Mouse (Mus musculus) intestine, embryonic 14.5 days (tissue): ENCODE results near the gene Slc39a11. TPM values are rescaled to one million over a fixed set of nuclear protein-coding genes. Genes with fewer than 3 reads are reported as not detected.
"Not testable (repeated sequence)": the region's sequence is repeated elsewhere in the genome, so short reads cannot be mapped to it uniquely, and the experiment has no call there.

Experiments used
- ATAC-seq: fragments of 200-750 bp; cut with Nextera tagmentation; replicated peaks from 2 replicates; pipeline ENCODE4 v1.8.0; 2017; ENCODE audit warnings: low read depth, moderate number of reproducible peaks, moderate TSS enrichment, moderate library complexity; ENCODE audit not compliant: low FRiP score, low TSS enrichment
- DNase-seq: peaks from one replicate; pipeline ENCODE4 v3.0.0-alpha.2; 2018; ENCODE audit warnings: low spot score
- H3K27ac ChIP-seq: fragments of 300-500 bp; sonication (generic); 2 replicates; pipeline ENCODE4 v1.5.1; 2014; ENCODE audit warnings: low read depth, mild to moderate bottlenecking, control low read depth
- H3K27me3 ChIP-seq: fragments of 300-500 bp; sonication (generic); replicated peaks from 2 replicates; pipeline ENCODE4 v1.6.1; 2014; ENCODE audit warnings: low read length, control low read depth; ENCODE audit not compliant: control insufficient read depth, insufficient read depth
- H3K36me3 ChIP-seq: fragments of 300-500 bp; sonication (generic); 2 replicates; pipeline ENCODE4 v1.6.1; 2014; ENCODE audit warnings: low read length, control low read depth; ENCODE audit not compliant: control insufficient read depth, insufficient read depth
- H3K4me1 ChIP-seq: fragments of 300-500 bp; sonication (generic); replicated peaks from 2 replicates; pipeline ENCODE4 v1.6.1; 2014; ENCODE audit warnings: low read length, control low read depth, mixed read lengths; ENCODE audit not compliant: control insufficient read depth, insufficient read depth
- H3K4me2 ChIP-seq: fragments of 300-500 bp; sonication (generic); 2 replicates; pipeline ENCODE4 v1.6.1; 2014; ENCODE audit warnings: low read length
- H3K4me3 ChIP-seq: fragments of 300-500 bp; sonication (generic); 2 replicates; pipeline ENCODE4 v1.5.1; 2014; ENCODE audit warnings: low read depth, low read length, control low read depth, mixed read lengths
- H3K9ac ChIP-seq: fragments of 300-500 bp; sonication (generic); 2 replicates; pipeline ENCODE4 v1.6.1; 2014; ENCODE audit warnings: mild to moderate bottlenecking, low read length
- H3K9me3 ChIP-seq: fragments of 300-500 bp; sonication (generic); 2 replicates; pipeline ENCODE4 v1.6.1; 2016; ENCODE audit warnings: low read length, control low read depth; ENCODE audit not compliant: control insufficient read depth
- WGBS: fragments of 180-500 bp; shearing (Covaris S2); extraction: QIAGEN DNeasy Blood & Tissue Kit; methylation state at CpG from one replicate; pipeline ENCODE4 v1.1.7; 2014; 5-methylcytosine and 5-hydroxymethylcytosine counted together
- polyA plus RNA-seq: library from polyadenylated mRNA; unstranded; fragments of >200 nt; fragmentation: Nextera tagmentation; extraction: Ambion mirVana; gene quantifications from 2 replicates; pipeline ENCODE4 v1.2.1, GENCODE M21; 2014

Gene Slc39a11
- polyA plus RNA-seq, 1 experiment from 2014 or later, result 24.0 TPM

- no peak overlapping the region for H3K27ac ChIP-seq
- no peak overlapping the region for H3K4me2 ChIP-seq
- no peak for DNase-seq
- peaks cover 7% of the 10 kb centered on the region; the same call in 1 of the 2 replicates for H3K4me1 ChIP-seq
- no peaks in the 10 kb centered on the region for H3K27me3 ChIP-seq
- H3K4me3 ChIP-seq, result no peak overlapping the region
- peaks cover 66% of the 10 kb centered on the region for H3K36me3 ChIP-seq
- no peak overlapping the region for H3K9ac ChIP-seq
- no peak for ATAC-seq
- no peaks in the 10 kb centered on the region for H3K9me3 ChIP-seq
- WGBS, result 87% methylated on average over 2 of the region's 2 CpGs
Observed at GRCm38 (mm10) chr11:113664279-113664678, 14.4 kb upstream of the Slc39a11 start.

GRCm38 (mm10) chr11:113661835-113662351 is 12.0 kb upstream of the Slc39a11 start:
- ATAC-seq (no peak), DNase-seq (no peak)
- Histone ChIP-seq H3K9me3 (no peaks in the 10 kb centered on the region), H3K36me3 (peaks cover 82% of the 10 kb centered on the region), H3K27me3 (no peaks in the 10 kb centered on the region), H3K27ac (no peak overlapping the region), H3K4me2 (no peak overlapping the region), H3K4me3 (no peak overlapping the region), H3K9ac (no peak overlapping the region), H3K4me1 (no peaks in the 10 kb centered on the region; the same call in 1 of the 2 replicates)
- WGBS, result 90% methylated on average over 18 of the region's 18 CpGs

- H3K27me3 ChIP-seq, result no peaks in the 10 kb centered on the region
- 96% methylated on average over 11 of the region's 11 CpGs for WGBS
- H3K9me3 ChIP-seq, result no peaks in the 10 kb centered on the region
- ATAC-seq, result no peak
- no peaks in the 10 kb centered on the region for H3K4me1 ChIP-seq
- H3K36me3 ChIP-seq, result peaks cover 91% of the 10 kb centered on the region
- H3K9ac ChIP-seq, result no peak overlapping the region
- no peak overlapping the region for H3K4me3 ChIP-seq
- no peak overlapping the region for H3K27ac ChIP-seq
- no peak for DNase-seq
- no peak overlapping the region for H3K4me2 ChIP-seq
Observed at GRCm38 (mm10) chr11:113660940-113661339, 11.1 kb upstream of the Slc39a11 start.

GRCm38 (mm10) chr11:113660213-113660612 is 10.3 kb upstream of the Slc39a11 start:
- H3K4me2 ChIP-seq, ATAC-seq, DNase-seq, H3K4me3 ChIP-seq, H3K27me3 ChIP-seq, H3K9ac ChIP-seq, H3K9me3 ChIP-seq, H3K27ac ChIP-seq, H3K4me1 ChIP-seq: not testable (repeated sequence)
- 93% methylated on average over 3 of the region's 3 CpGs for WGBS
- H3K36me3 ChIP-seq, result peaks cover 99% of the 10 kb centered on the region

- no peaks in the 10 kb centered on the region for H3K4me1 ChIP-seq
- no peak overlapping the region for H3K4me2 ChIP-seq
- peaks cover 100% of the 10 kb centered on the region for H3K36me3 ChIP-seq
- no peak overlapping the region for H3K27ac ChIP-seq
- 73% methylated on average over 4 of the region's 4 CpGs for WGBS
- no peak overlapping the region for H3K9ac ChIP-seq
- ATAC-seq, result no peak
- H3K9me3 ChIP-seq, result no peaks in the 10 kb centered on the region
- H3K4me3 ChIP-seq, result no peak overlapping the region
- H3K27me3 ChIP-seq, result no peaks in the 10 kb centered on the region
- DNase-seq, result no peak
Observed at GRCm38 (mm10) chr11:113658763-113659162, 8.9 kb upstream of the Slc39a11 start.

- WGBS, result 87% methylated on average over 8 of the region's 8 CpGs
- Histone ChIP-seq H3K27me3 (no peaks in the 10 kb centered on the region), H3K36me3 (peaks cover 100% of the 10 kb centered on the region), H3K9me3 (no peaks in the 10 kb centered on the region), H3K4me3 (no peak overlapping the region), H3K4me1 (no peaks in the 10 kb centered on the region), H3K9ac (no peak overlapping the region), H3K27ac (no peak overlapping the region), H3K4me2 (no peak overlapping the region)
- DNase-seq, result no peak
- no peak for ATAC-seq
Observed at GRCm38 (mm10) chr11:113658319-113658718, 8.4 kb upstream of the Slc39a11 start.

- DNase-seq (no peak), ATAC-seq (no peak)
- WGBS, result 48% methylated on average over 4 of the region's 4 CpGs
- Histone ChIP-seq H3K9me3 (no peaks in the 10 kb centered on the region), H3K27ac (no peak overlapping the region), H3K27me3 (no peaks in the 10 kb centered on the region), H3K4me3 (no peak overlapping the region), H3K4me2 (no peak overlapping the region), H3K9ac (no peak overlapping the region), H3K4me1 (no peaks in the 10 kb centered on the region), H3K36me3 (peaks cover 100% of the 10 kb centered on the region)
Observed at GRCm38 (mm10) chr11:113657221-113657620, 7.3 kb upstream of the Slc39a11 start.

- H3K9ac ChIP-seq, result no peak overlapping the region
- no peak overlapping the region for H3K4me2 ChIP-seq
- DNase-seq, result no peak
- H3K4me3 ChIP-seq, result no peak overlapping the region
- H3K9me3 ChIP-seq, result no peaks in the 10 kb centered on the region
- H3K27ac ChIP-seq, result no peak overlapping the region
- no peak for ATAC-seq
- H3K27me3 ChIP-seq, result no peaks in the 10 kb centered on the region
- H3K36me3 ChIP-seq, result peaks cover 96% of the 10 kb centered on the region
- no peaks in the 10 kb centered on the region for H3K4me1 ChIP-seq
- WGBS, result 94% methylated on average over 8 of the region's 8 CpGs
Observed at GRCm38 (mm10) chr11:113656511-113656932, 6.6 kb upstream of the Slc39a11 start.

GRCm38 (mm10) chr11:113654561-113655270 is 4.8 kb upstream of the Slc39a11 start:
- H3K4me3 ChIP-seq, result no peak overlapping the region

More at GRCm38 (mm10) chr11:113654561-113655270, 4.8 kb upstream of the Slc39a11 start:
- no peak overlapping the region for H3K9ac ChIP-seq
- no peaks in the 10 kb centered on the region for H3K9me3 ChIP-seq
- H3K27me3 ChIP-seq, result no peaks in the 10 kb centered on the region
- H3K36me3 ChIP-seq, result peaks cover 78% of the 10 kb centered on the region
- peaks cover 11% of the 10 kb centered on the region for H3K4me1 ChIP-seq
- ATAC-seq, result no peak
- WGBS, result 77% methylated on average over 18 of the region's 18 CpGs
- no peak for DNase-seq
- H3K27ac ChIP-seq, result no peak overlapping the region
- H3K4me2 ChIP-seq, result no peak overlapping the region
